In genomic region chr4:128729709-128730037, GRCm38 (mm10) we compare ENCODE assay signal across 8 mouse cellular contexts. TPM values are rescaled to one million over a fixed set of nuclear protein-coding genes. Genes with fewer than 3 reads are reported as not detected.
DNase-seq lines count a peak whose midpoint lies in the region; ATAC-seq lines count a peak whose summit lies in the region.

No protein-coding gene starts in this region.

- H3K9ac ChIP-seq in embryonic facial prominence, embryonic 13.5 days, result peak overlapping the region; percentile 100
- H3K9ac ChIP-seq in hindbrain, embryonic 14.5 days, result peak overlapping the region; percentile 100
- H3K9ac ChIP-seq in liver, embryonic 15.5 days, result peak overlapping the region; percentile 96; the same call in 1 of the 2 replicates
- peak overlapping the region; percentile 100 for H3K9ac ChIP-seq in neural tube, embryonic 14.5 days (replicated peaks; ENCODE audit: low read depth, low read length)

- H3K27me3 ChIP-seq in embryonic facial prominence, embryonic 13.5 days, result no peaks in the 10 kb centered on the region
- H3K27me3 ChIP-seq in hindbrain, embryonic 14.5 days (ENCODE audit: control insufficient read depth, insufficient read depth, low read length), result no peaks in the 10 kb centered on the region
- H3K27me3 ChIP-seq in liver, embryonic 15.5 days, result peaks cover 4% of the 10 kb centered on the region; the same call in 1 of the 2 replicates
- no peaks in the 10 kb centered on the region for H3K27me3 ChIP-seq in neural tube, embryonic 14.5 days (ENCODE audit: control insufficient read depth, insufficient read depth, low read length)

- H3K4me2 ChIP-seq in embryonic facial prominence, embryonic 13.5 days, result peak overlapping the region; percentile 94
- peak overlapping the region; percentile 100 for H3K4me2 ChIP-seq in hindbrain, embryonic 14.5 days (replicated peaks)
- H3K4me2 ChIP-seq in liver, embryonic 15.5 days, result peak overlapping the region; percentile 90
- peak overlapping the region; percentile 99 for H3K4me2 ChIP-seq in neural tube, embryonic 14.5 days (ENCODE audit: low read depth, low read length)

- peak overlapping the region; percentile 99 for H3K4me3 ChIP-seq in embryonic facial prominence, embryonic 13.5 days
- peak overlapping the region; percentile 75 for H3K4me3 ChIP-seq in hindbrain, embryonic 14.5 days (replicated peaks; ENCODE audit: low read length)
- H3K4me3 ChIP-seq in liver, embryonic 15.5 days (replicated peaks), result peak overlapping the region; percentile 92
- peak overlapping the region; percentile 93 for H3K4me3 ChIP-seq in neural tube, embryonic 14.5 days (ENCODE audit: low read depth, low read length)

- peak overlapping the region; percentile 55 for H3K27ac ChIP-seq in embryonic facial prominence, embryonic 13.5 days
- peak overlapping the region; percentile 94 for H3K27ac ChIP-seq in hindbrain, embryonic 14.5 days
- peak overlapping the region; percentile 35; the same call in 1 of the 2 replicates for H3K27ac ChIP-seq in liver, embryonic 15.5 days (replicated peaks)
- peak overlapping the region; percentile 94; the same call in 1 of the 2 replicates for H3K27ac ChIP-seq in neural tube, embryonic 14.5 days (ENCODE audit: low read depth, low read length)

- peak; percentile 48 for DNase-seq in adrenal gland, adult 2 months
- DNase-seq in adrenal gland, postnatal 4 days (ENCODE audit: low spot score in 2 of 2), result no peak
- DNase-seq in hindbrain, embryonic 14.5 days (ENCODE audit: low spot score), result no peak
- no peak for DNase-seq in ovary, postnatal 10 days (ENCODE audit: low spot score)
- no peak for DNase-seq in cerebellum, adult 18-20 months

- H3K36me3 ChIP-seq in embryonic facial prominence, embryonic 13.5 days, result peaks cover 8% of the 10 kb centered on the region
- 0 out of 2 replicates have a peak, but pooled peaks cover 18% of the 10 kb centered on the region for H3K36me3 ChIP-seq in hindbrain, embryonic 14.5 days (replicated peaks; ENCODE audit: control insufficient read depth, insufficient read depth)
- H3K36me3 ChIP-seq in liver, embryonic 15.5 days (replicated peaks), result peaks cover 6% of the 10 kb centered on the region; the same call in 1 of the 2 replicates
- peaks cover 3% of the 10 kb centered on the region; the same call in 1 of the 2 replicates for H3K36me3 ChIP-seq in neural tube, embryonic 14.5 days (ENCODE audit: control insufficient read depth, insufficient read depth, low read length)

- peaks cover 65% of the 10 kb centered on the region for H3K4me1 ChIP-seq in embryonic facial prominence, embryonic 13.5 days
- H3K4me1 ChIP-seq in hindbrain, embryonic 14.5 days (replicated peaks; ENCODE audit: control insufficient read depth, insufficient read depth, low read length), result peaks cover 68% of the 10 kb centered on the region
- H3K4me1 ChIP-seq in liver, embryonic 15.5 days (replicated peaks), result peaks cover 62% of the 10 kb centered on the region
- H3K4me1 ChIP-seq in neural tube, embryonic 14.5 days (ENCODE audit: control insufficient read depth, insufficient read depth, low read length), result peaks cover 62% of the 10 kb centered on the region

- no peaks in the 10 kb centered on the region for H3K9me3 ChIP-seq in embryonic facial prominence, embryonic 13.5 days
- no peaks in the 10 kb centered on the region for H3K9me3 ChIP-seq in hindbrain, embryonic 14.5 days (ENCODE audit: control insufficient read depth, low read length)
- no peaks in the 10 kb centered on the region for H3K9me3 ChIP-seq in liver, embryonic 15.5 days (replicated peaks)
- no peaks in the 10 kb centered on the region for H3K9me3 ChIP-seq in neural tube, embryonic 14.5 days (ENCODE audit: control insufficient read depth, low read length)

- WGBS in embryonic facial prominence, embryonic 13.5 days, result 10% methylated on average over 5 of the region's 5 CpGs
- WGBS in hindbrain, embryonic 14.5 days, result 16% methylated on average over 5 of the region's 5 CpGs
- WGBS in liver, embryonic 15.5 days (ENCODE audit: insufficient replicate concordance), result 29% methylated on average over 5 of the region's 5 CpGs
- 21% methylated on average over 5 of the region's 5 CpGs for WGBS in neural tube, embryonic 14.5 days

- ATAC-seq in embryonic facial prominence, embryonic 13.5 days (ENCODE audit: insufficient number of reproducible peaks, insufficient read depth, low FRiP score, low TSS enrichment, low read depth), result no peak
- no peak for ATAC-seq in hindbrain, embryonic 14.5 days (ENCODE audit: low FRiP score)
- ATAC-seq in liver, embryonic 15.5 days (ENCODE audit: insufficient read depth), result no peak
- ATAC-seq in neural tube, embryonic 14.5 days (ENCODE audit: low read depth), result no peak

RNA-seq across cellular contexts. Expression of gene A3galt2, which starts 25.5 kb away (rescaled TPM):
- under 1 TPM; 0.20 to 0.21 TPM for total RNA-seq in adrenal gland, adult 2 months (2021)
- 0.51 and 0.60 TPM in 2 replicates for polyA plus RNA-seq in adrenal gland, adult 2 months (2012; rRNA removed)
- total RNA-seq in adrenal gland, postnatal 4 days (2021), result under 1 TPM; 0.34 to 0.70 TPM
- polyA plus RNA-seq in embryonic facial prominence, embryonic 13.5 days (2015; fragmentation: Nextera tagmentation; extraction: Ambion mirVana), result 0.29 and 0.38 TPM in 2 replicates
- polyA plus RNA-seq in hindbrain, embryonic 14.5 days (2014; fragmentation: Nextera tagmentation; extraction: Ambion mirVana), result 0.21 and 0.41 TPM in 2 replicates
- not detected in 2 replicates for polyA plus RNA-seq in liver, embryonic 15.5 days (2015; fragmentation: Nextera tagmentation; extraction: Ambion mirVana)
- 0.45 and 0.51 TPM in 2 replicates for polyA plus RNA-seq in neural tube, embryonic 14.5 days (2014; fragmentation: Nextera tagmentation; extraction: Ambion mirVana)

Comparison
In these comparisons a context has a peak if more than half of its experiments do, and no peak if none do; other contexts are left out.
1. H3K27ac ChIP-seq: peak in every context shown above with its lines; median percentile 94 in hindbrain, embryonic 14.5 days; 94 in neural tube, embryonic 14.5 days; 55 in embryonic facial prominence, embryonic 13.5 days; 35 in liver, embryonic 15.5 days.